Mouse (Mus musculus) layer of hippocampus, adult 2 months (tissue): Measurements from ENCODE around the gene Hist1h4c. TPM values are rescaled to one million over a fixed set of nuclear protein-coding genes. Genes with fewer than 3 reads are reported as not detected.
"Not testable (repeated sequence)": the region's sequence is repeated elsewhere in the genome, so short reads cannot be mapped to it uniquely, and the experiment has no call there.

Source experiments
- DNase-seq, 2 experiments: peaks; one replicate each; pipeline ENCODE4 v3.0.0; 2022; ENCODE audit warnings: low spot score in 2 of 2
- H3K27ac ChIP-seq: fragments of 200-600 bp; 2 replicates; pipeline ENCODE4 v1.8.1; 2022
- H3K4me3 ChIP-seq: fragments of 200-600 bp; 2 replicates; pipeline ENCODE4 v1.8.1; 2022; ENCODE audit warnings: mild to moderate bottlenecking
- CTCF ChIP-seq: fragments of 200-600 bp; conservative IDR thresholded peaks from 2 replicates; pipeline ENCODE4 v1.8.1; 2022; ENCODE audit warnings: antibody characterized with exemption, mild to moderate bottlenecking, moderate library complexity
- microRNA-seq, 2 experiments: library from miRNA; unstranded; fragments of <30 nt; microRNA quantifications; one replicate each; pipeline ENCODE4 v1.2.0; 2021
- total RNA-seq, 2 experiments: library from RNA; stranded (reverse); gene quantifications; 2 replicates each; pipeline ENCODE4 v1.2.3; 2021

Gene Hist1h4c
- total RNA-seq, 2 experiments from 2014 or later, result 108 to 115 TPM

GRCm38 (mm10) chr13:23683755-23684281 lies 14.4 kb downstream of the Hist1h4c start, which contains the start of the genes Hist1h2ac and Hist1h2bc:
Hist1h2ac (minus strand) TSS chr13:23683948.
Hist1h2bc (plus strand) TSS chr13:23684199.
- Histone ChIP-seq H3K4me3 (peak within 1 kb of the TSS; percentile 64), H3K27ac (peak within 1 kb of the TSS; percentile 96)
- DNase-seq, result peak; percentile 76 to 96
- no peak for TF ChIP-seq CTCF

- Histone ChIP-seq H3K27ac (peak overlapping the region; percentile 88; the same call in 1 of the 2 replicates), H3K4me3 (peak overlapping the region; percentile 64)
- not testable (repeated sequence) for DNase-seq
These were observed 15.1 kb downstream of the Hist1h4c start for GRCm38 (mm10) chr13:23682947-23683754.

- 0 out of 2 replicates have a peak overlapping the region, but pooled peaks have one; percentile 74 for H3K27ac ChIP-seq
- no peak for DNase-seq
- H3K4me3 ChIP-seq, result no peak overlapping the region
- TF ChIP-seq CTCF, result no peak
These were observed 15.7 kb downstream of the Hist1h4c start for GRCm38 (mm10) chr13:23682623-23682946.

- Histone ChIP-seq H3K27ac (no peak overlapping the region), H3K4me3 (no peak overlapping the region)
- no peak for TF ChIP-seq CTCF
- DNase-seq, result no peak
These were observed 16.2 kb downstream of the Hist1h4c start for GRCm38 (mm10) chr13:23681990-23682582.

- Histone ChIP-seq H3K4me3 (no peak overlapping the region), H3K27ac (no peak overlapping the region)
- DNase-seq, result no peak
- TF ChIP-seq CTCF, result no peak
These were observed 35.7 kb downstream of the Hist1h4c start for GRCm38 (mm10) chr13:23662536-23662935.

- no peak for TF ChIP-seq CTCF
- H3K4me3 ChIP-seq, result no peak overlapping the region
- no peak for DNase-seq
- H3K27ac ChIP-seq, result no peak overlapping the region
These were observed 38.5 kb downstream of the Hist1h4c start for GRCm38 (mm10) chr13:23659636-23660366.

Small RNA genes within 50 kb of the gene (microRNA-seq; reads per million reads assigned to microRNA genes)
- 0 reads per million in 2 experiments for gene Gm44314
- gene Gm44350, result 0 reads per million in 2 experiments

Other genes with a start within 250 kb of the Hist1h4c start
- not detected for gene Btn1a1, start 232.6 kb downstream of the Hist1h4c start, total RNA-seq
- gene Btn2a2, start 209.6 kb downstream of the Hist1h4c start, total RNA-seq, result under 1 TPM; 0.49 to 0.52 TPM
- 100 to 1,000 TPM; 333 to 344 TPM for gene Hist1h4h, start 167.4 kb downstream of the Hist1h4c start, total RNA-seq
- 10 to 100 TPM in 1 of 2 experiments, 1 to 10 TPM in 1; 6.9 to 12.2 TPM for gene Hist1h2af, start 164.5 kb downstream of the Hist1h4c start, total RNA-seq
- 1 to 10 TPM; 3.6 to 5.5 TPM for gene Hist1h3g, start 163.0 kb downstream of the Hist1h4c start, total RNA-seq
- gene Hist1h2bh, start 155.1 kb downstream of the Hist1h4c start, total RNA-seq, result 1 to 10 TPM in 1 of 2 experiments, under 1 TPM in 1; 0.39 to 1.2 TPM
- 10 to 100 TPM; 17.7 to 18.3 TPM for gene Hist1h3f, start 154.4 kb downstream of the Hist1h4c start, total RNA-seq
- 100 to 1,000 TPM; 150 to 167 TPM for gene Hist1h4f, start 146.8 kb downstream of the Hist1h4c start, total RNA-seq
- gene Hist1h1d, start 145.2 kb downstream of the Hist1h4c start, total RNA-seq, result 1 to 10 TPM; 4.6 to 5.5 TPM
- 10 to 100 TPM; 45.3 to 54.6 TPM for gene Hist1h3e, start 136.1 kb downstream of the Hist1h4c start, total RNA-seq
- gene Hist1h2ae, start 127.2 kb downstream of the Hist1h4c start, total RNA-seq, result 1 to 10 TPM; 6.6 to 7.7 TPM
- 10 to 100 TPM; 74.0 to 78.9 TPM for gene Hist1h2bg, start 127.1 kb downstream of the Hist1h4c start, total RNA-seq
- 10 to 100 TPM; 22.8 to 29.6 TPM for gene Hist1h2bf, start 124.3 kb downstream of the Hist1h4c start, total RNA-seq
- 10 to 100 TPM in 1 of 2 experiments, 1 to 10 TPM in 1; 5.0 to 13.0 TPM for gene Hist1h2ad, start 124.1 kb downstream of the Hist1h4c start, total RNA-seq
- gene Hist1h3d, start 122.7 kb downstream of the Hist1h4c start, total RNA-seq, result 10 to 100 TPM; 12.1 to 13.0 TPM
- 100 to 1,000 TPM; 140 to 146 TPM for gene Hist1h4d, start 116.9 kb downstream of the Hist1h4c start, total RNA-seq
- 10 to 100 TPM in 1 of 2 experiments, 1 to 10 TPM in 1; 8.8 to 10.1 TPM for gene Hist1h2be, start 77.3 kb downstream of the Hist1h4c start, total RNA-seq
- 10 to 100 TPM; 50.6 to 58.1 TPM for gene Hist1h1e, start 75.9 kb downstream of the Hist1h4c start, total RNA-seq
- gene Hist1h2ac, start 14.5 kb downstream of the Hist1h4c start, total RNA-seq, result 1 to 10 TPM; 2.9 to 4.0 TPM
- 10 to 100 TPM; 45.1 to 50.2 TPM for gene Hist1h2bc, start 14.3 kb downstream of the Hist1h4c start, total RNA-seq
- not detected for gene Hist1h1t, start 2.6 kb downstream of the Hist1h4c start, total RNA-seq
- gene Hfe, start 12.4 kb upstream of the Hist1h4c start, total RNA-seq, result 1 to 10 TPM; 3.2 to 3.6 TPM
- 10 to 100 TPM; 59.1 to 68.1 TPM for gene Hist1h1c, start 40.4 kb upstream of the Hist1h4c start, total RNA-seq
- gene Hist1h3c, start 47.1 kb upstream of the Hist1h4c start, total RNA-seq, result 1 to 10 TPM; 3.6 to 5.9 TPM
- gene Hist1h2bb, start 48.3 kb upstream of the Hist1h4c start, total RNA-seq, result 10 to 100 TPM; 23.0 to 24.7 TPM
- gene Hist1h2ab, start 52.7 kb upstream of the Hist1h4c start, total RNA-seq, result 10 to 100 TPM; 24.4 to 27.3 TPM
- 10 to 100 TPM; 13.6 to 15.0 TPM for gene Hist1h3b, start 53.8 kb upstream of the Hist1h4c start, total RNA-seq
- gene Hist1h4b, start 58.6 kb upstream of the Hist1h4c start, total RNA-seq, result 10 to 100 TPM; 70.9 to 73.8 TPM
- 10 to 100 TPM; 46.0 to 55.3 TPM for gene Hist1h4a, start 62.8 kb upstream of the Hist1h4c start, total RNA-seq
- 10 to 100 TPM; 35.0 to 41.6 TPM for gene Hist1h3a, start 63.9 kb upstream of the Hist1h4c start, total RNA-seq
- gene Hist1h1a, start 65.2 kb upstream of the Hist1h4c start, total RNA-seq, result 10 to 100 TPM; 18.5 to 18.9 TPM
- not detected for gene Trim38, start 71.5 kb upstream of the Hist1h4c start, total RNA-seq
- gene Slc17a2, start 108.5 kb upstream of the Hist1h4c start, total RNA-seq, result under 1 TPM in 1 of 2 experiments, not detected in 1; 0.10 TPM
- not detected for gene Slc17a3, start 141.0 kb upstream of the Hist1h4c start, total RNA-seq
- gene Slc17a1, start 169.3 kb upstream of the Hist1h4c start, total RNA-seq, result not detected
- not detected for gene Slc17a4, start 216.6 kb upstream of the Hist1h4c start, total RNA-seq
- not detected for gene Hist1h2ba, start 235.7 kb upstream of the Hist1h4c start, total RNA-seq
- gene Hist1h2aa, start 236.0 kb upstream of the Hist1h4c start, total RNA-seq, result not detected